Mouse (Mus musculus) left cerebral cortex, postnatal 14 days (tissue): ENCODE measurements around the gene Lrrc14b. TPM values are rescaled to one million over a fixed set of nuclear protein-coding genes. Genes with fewer than 3 reads are reported as not detected.

ENCODE experiments used
- DNase-seq, 2 experiments: peaks; one replicate each; pipeline ENCODE4 v3.0.0; 2021 to 2022; ENCODE audit warnings: low spot score in 2 of 2, mixed read lengths in 1 of 2
- intact Hi-C: fragments of 180-260 bp; cut with DNase I; formaldehyde crosslinking; loops from one replicate; pipeline ENCODE4 v1.15.1; 2025
- long read RNA-seq, 2 experiments: library from polyadenylated mRNA; stranded (forward); transcript quantifications; one replicate each; pipeline ENCODE4 v2.0.0; 2021
- total RNA-seq, 2 experiments: library from RNA; stranded (reverse); gene quantifications; 2 replicates each; pipeline ENCODE4 v1.2.3; 2021

Lrrc14b gene
- not detected for total RNA-seq
- long read RNA-seq, experiment 1: 0 reads
- long read RNA-seq, experiment 2, partial matches to known transcripts: 0 of 1 reads
- long read RNA-seq, experiment 2, other reads (novel, unspliced or antisense): 1 of 1 reads

- DNase-seq: peak in 1 of 2 experiments; percentile 33
- intact Hi-C loops: no loop called here
These were observed at the start of gene Lrrc14b for GRCm38 (mm10) chr13:74363859-74364235. Gene Lrrc14b, minus strand, starts transcription at chr13:74364005.

- intact Hi-C loops: no loop called here
- DNase-seq: no peak
These were observed 35.6 kb upstream of the Lrrc14b start, which contains the start of gene Ftl1-ps1 for GRCm38 (mm10) chr13:74399298-74399839. Gene Ftl1-ps1, plus strand, starts transcription at chr13:74399694.

- DNase-seq: no peak
These were observed 27.4 kb upstream of the Lrrc14b start for GRCm38 (mm10) chr13:74391156-74391555.

GRCm38 (mm10) chr13:74390371-74390990 lies 26.7 kb upstream of the Lrrc14b start, which contains the start of gene Zfp72:
Gene Zfp72, minus strand, starts transcription at chr13:74390836.
- DNase-seq: peak; percentile 80 to 84
- intact Hi-C loops: no loop called here

More at GRCm38 (mm10) chr13:74391156-74391555, 27.4 kb upstream of the Lrrc14b start:
- intact Hi-C loops: no loop called here

GRCm38 (mm10) chr13:74389730-74390129 lies 25.9 kb upstream of the Lrrc14b start:
- intact Hi-C loops: no loop called here
- no peak for DNase-seq

- DNase-seq: no peak
- intact Hi-C loops: no loop called here
These were observed 18.5 kb upstream of the Lrrc14b start for GRCm38 (mm10) chr13:74382289-74382688.

GRCm38 (mm10) chr13:74381533-74382276 lies 17.9 kb upstream of the Lrrc14b start:
- intact Hi-C loops: no loop called here
- peak in 1 of 2 experiments; percentile 26 for DNase-seq

- intact Hi-C loops: no loop called here
- no peak for DNase-seq
These were observed 488 bp downstream of the Lrrc14b start for GRCm38 (mm10) chr13:74363176-74363858.

- intact Hi-C loops: no loop called here
- no peak for DNase-seq
These were observed 1.6 kb downstream of the Lrrc14b start for GRCm38 (mm10) chr13:74362218-74362617.

- intact Hi-C loops: no loop called here
- DNase-seq: peak in 1 of 2 experiments; percentile 32
These were observed 7.3 kb downstream of the Lrrc14b start for GRCm38 (mm10) chr13:74356491-74356890.

GRCm38 (mm10) chr13:74350435-74350906 lies 13.3 kb downstream of the Lrrc14b start:
- intact Hi-C loops: no loop called here
- DNase-seq: peak; percentile 20 to 22

- intact Hi-C loops: loop anchor here (10.0 kb wide), 1 partner anchor 185 kb away; no protein-coding TSS in a partner anchor
- DNase-seq: peak; percentile 96 to 97
These were observed 14.0 kb downstream of the Lrrc14b start, which contains the start of the genes Sdha and Ccdc127 for GRCm38 (mm10) chr13:74349566-74350434. Gene Sdha, minus strand, starts transcription at chr13:74350280. Gene Ccdc127, plus strand, starts transcription at chr13:74350309.

- DNase-seq: peak; percentile 30 to 42
- intact Hi-C loops: loop anchor here (10.0 kb wide), 1 partner anchor 194 kb away; no protein-coding TSS in a partner anchor
These were observed 22.8 kb downstream of the Lrrc14b start for GRCm38 (mm10) chr13:74341036-74341435.

GRCm38 (mm10) chr13:74329321-74329720 lies 34.5 kb downstream of the Lrrc14b start:
- intact Hi-C loops: no loop called here
- no peak for DNase-seq

GRCm38 (mm10) chr13:74317170-74317849 lies 46.5 kb downstream of the Lrrc14b start, which contains the start of gene Pdcd6:
Gene Pdcd6, minus strand, starts transcription at chr13:74317580.
- intact Hi-C loops: no loop called here
- peak; percentile 86 to 89 for DNase-seq

- no peak for DNase-seq
- intact Hi-C loops: no loop called here
These were observed 47.0 kb downstream of the Lrrc14b start for GRCm38 (mm10) chr13:74316789-74317169.

- intact Hi-C loops: no loop called here
- DNase-seq: no peak
These were observed 47.4 kb downstream of the Lrrc14b start for GRCm38 (mm10) chr13:74316386-74316785.

- no peak for DNase-seq
- intact Hi-C loops: no loop called here
These were observed 49.2 kb downstream of the Lrrc14b start for GRCm38 (mm10) chr13:74314616-74315015.
